Mouse (Mus musculus): ENCODE data around the gene Baiap2l1.

The Baiap2l1 gene

DNA sequence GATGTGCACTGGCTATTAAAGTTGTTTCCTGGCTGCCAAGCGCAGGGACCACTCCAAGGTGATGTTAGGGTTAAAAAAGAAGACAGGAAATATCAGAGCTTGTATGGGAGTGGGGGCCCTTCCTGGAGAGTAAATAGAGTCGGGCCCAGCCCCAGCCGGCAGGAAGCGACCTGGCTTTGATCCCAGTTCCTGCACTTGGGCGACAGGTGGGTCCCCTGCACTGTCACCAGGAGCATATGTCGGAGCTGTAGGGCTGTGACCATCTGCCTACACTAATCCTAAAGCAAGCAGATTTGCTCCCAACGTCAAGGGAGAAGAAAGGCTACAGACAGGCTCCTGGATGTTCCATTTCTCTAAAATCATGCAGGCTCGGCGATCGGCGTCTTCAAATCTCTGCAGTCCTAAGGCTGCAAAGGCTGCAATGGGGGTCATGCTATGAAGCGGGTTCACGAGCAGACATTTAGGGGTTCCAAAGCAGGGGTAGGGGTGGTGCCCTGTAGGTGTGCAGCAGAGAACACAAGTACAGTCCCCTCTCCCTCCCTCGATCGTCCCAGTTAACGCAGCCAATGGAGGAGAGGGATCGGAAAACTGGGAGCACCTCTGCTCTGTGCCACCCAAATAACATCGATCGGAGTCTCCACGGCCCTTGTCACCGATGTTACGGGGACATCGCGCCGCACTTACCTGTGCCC lies 135.0 kb downstream of the Baiap2l1 start:
- DNase-seq, result peak; percentile 87 to 88

- no peak for DNase-seq
These were observed 136.6 kb downstream of the Baiap2l1 start for GRCm38 (mm10) chr5:144221305-144221704.

GRCm38 (mm10) chr5:144219936-144220335 lies 138.0 kb downstream of the Baiap2l1 start:
- peak in 1 of 2 experiments; percentile 3 for DNase-seq

DNA sequence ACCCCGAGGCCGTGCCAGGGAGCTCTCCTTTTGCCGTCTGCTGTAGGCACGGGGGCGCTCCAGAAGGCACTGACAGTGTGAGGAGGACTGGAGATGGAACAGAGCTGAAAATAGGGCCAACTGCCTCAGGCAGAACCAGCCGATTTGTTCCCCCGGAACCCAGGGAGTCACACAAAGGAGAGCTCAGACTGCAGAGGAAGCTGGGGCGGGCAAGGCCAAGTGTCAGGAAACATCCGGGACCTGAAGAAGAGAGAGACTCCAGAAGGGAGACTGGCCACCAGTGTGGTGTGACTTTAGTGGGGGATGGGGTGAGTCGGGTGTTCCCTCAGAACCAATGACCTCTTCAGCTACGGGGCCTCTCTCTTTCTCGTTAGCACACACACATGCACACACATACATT lies 138.6 kb downstream of the Baiap2l1 start:
- peak in 1 of 2 experiments; percentile 19 for DNase-seq

DNA sequence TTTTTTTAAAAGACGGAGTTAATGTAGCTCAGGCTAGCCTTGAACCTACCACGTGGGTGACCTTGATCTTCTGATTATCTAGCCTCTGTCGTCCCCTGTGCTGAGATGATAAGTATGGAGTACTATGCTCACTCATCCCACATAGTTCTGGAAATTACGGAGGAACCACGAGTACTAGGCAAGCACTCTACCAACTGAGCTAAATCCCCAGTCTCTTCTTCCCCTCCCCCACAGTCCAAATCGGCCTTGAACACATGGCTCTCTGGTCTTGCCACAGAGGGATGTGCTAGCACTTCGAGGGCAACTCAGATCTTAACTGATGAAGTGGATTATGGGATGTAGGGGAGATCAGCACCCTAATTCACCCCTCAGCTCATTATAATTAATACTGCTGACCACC lies 139.9 kb downstream of the Baiap2l1 start:
- DNase-seq, result no peak

- DNase-seq, result no peak
These were observed 141.9 kb downstream of the Baiap2l1 start for GRCm38 (mm10) chr5:144215992-144216391.

Measured in cerebellum, postnatal 36 days (tissue).